Mouse (Mus musculus) kidney, adult 8-10 months (tissue): ENCODE results near the gene Prmt7.
"Not testable (repeated sequence)": the region's sequence is repeated elsewhere in the genome, so short reads cannot be mapped to it uniquely, and the experiment has no call there.

Source experiments
- DNase-seq, 2 experiments: peaks; one replicate each; pipeline ENCODE4 v3.0.0; 2022

Gene Prmt7

GRCm38 (mm10) chr8:106210821-106211345 is at the start of gene Prmt7, which contains the start of gene Slc7a6os:
Prmt7 (plus strand) TSS chr8:106210936.
Slc7a6os (minus strand) TSS chr8:106210935.
- peak; percentile 92 to 95 for DNase-seq

GRCm38 (mm10) chr8:106163251-106163650 is 47.5 kb upstream of the Prmt7 start:
- no peak for DNase-seq

GRCm38 (mm10) chr8:106165460-106165859 is 45.3 kb upstream of the Prmt7 start:
- peak; percentile 49 to 79 for DNase-seq

- DNase-seq, result peak; percentile 50 to 68
Measured at GRCm38 (mm10) chr8:106168356-106169016, 42.2 kb upstream of the Prmt7 start, which contains the start of gene Slc7a6. Slc7a6 (plus strand) TSS chr8:106168857.

GRCm38 (mm10) chr8:106169017-106169933 is 41.5 kb upstream of the Prmt7 start:
- DNase-seq, result no peak

GRCm38 (mm10) chr8:106169934-106170480 is 40.7 kb upstream of the Prmt7 start:
- DNase-seq, result no peak

GRCm38 (mm10) chr8:106173566-106173965 is 37.2 kb upstream of the Prmt7 start:
- DNase-seq, result no peak

GRCm38 (mm10) chr8:106176891-106177290 is 33.8 kb upstream of the Prmt7 start:
- no peak for DNase-seq

GRCm38 (mm10) chr8:106177594-106177993 is 33.1 kb upstream of the Prmt7 start:
- DNase-seq, result no peak

- no peak for DNase-seq
Measured at GRCm38 (mm10) chr8:106178428-106178827, 32.3 kb upstream of the Prmt7 start.

GRCm38 (mm10) chr8:106185628-106186270 is 25.0 kb upstream of the Prmt7 start:
- no peak for DNase-seq

- no peak for DNase-seq
Measured at GRCm38 (mm10) chr8:106186394-106186793, 24.3 kb upstream of the Prmt7 start.

- no peak for DNase-seq
Measured at GRCm38 (mm10) chr8:106189162-106189561, 21.6 kb upstream of the Prmt7 start.

GRCm38 (mm10) chr8:106191639-106192038 is 19.1 kb upstream of the Prmt7 start:
- DNase-seq, result no peak

- no peak for DNase-seq
Measured at GRCm38 (mm10) chr8:106193162-106193561, 17.6 kb upstream of the Prmt7 start.

- no peak for DNase-seq
Measured at GRCm38 (mm10) chr8:106194062-106194461, 16.7 kb upstream of the Prmt7 start.

- DNase-seq, result peak; percentile 26 to 33
Measured at GRCm38 (mm10) chr8:106198741-106199140, 12.0 kb upstream of the Prmt7 start.

- not testable (repeated sequence) for DNase-seq
Measured at GRCm38 (mm10) chr8:106199596-106199995, 11.1 kb upstream of the Prmt7 start.

GRCm38 (mm10) chr8:106210035-106210731 is 553 bp upstream of the Prmt7 start:
- peak in 1 of 2 experiments; percentile 8 for DNase-seq

- no peak for DNase-seq
Measured at GRCm38 (mm10) chr8:106211421-106211820, 685 bp downstream of the Prmt7 start.

GRCm38 (mm10) chr8:106213959-106214358 is 3.2 kb downstream of the Prmt7 start:
- no peak for DNase-seq

GRCm38 (mm10) chr8:106219620-106220019 is 8.9 kb downstream of the Prmt7 start:
- no peak for DNase-seq
